Mouse (Mus musculus) layer of hippocampus, postnatal 36 days (tissue): ENCODE data around the gene Tm6sf2. TPM values are rescaled to one million over a fixed set of nuclear protein-coding genes. Genes with fewer than 3 reads are reported as not detected.

Experiments
- microRNA-seq, 2 experiments: library from miRNA; unstranded; fragments of <30 nt; microRNA quantifications; one replicate each; pipeline ENCODE4 v1.2.0; 2021
- total RNA-seq, 2 experiments: library from RNA; stranded (reverse); gene quantifications; 2 replicates each; pipeline ENCODE4 v1.2.3; 2021

The Tm6sf2 gene
- total RNA-seq, 2 experiments from 2014 or later, result 5.0 to 8.5 TPM

Small RNA genes within 50 kb of the gene (microRNA-seq; reads per million reads assigned to microRNA genes)
- gene Mir7066, result 8.1 to 8.5 reads per million in 2 experiments

Other genes starting within 250 kb of the Tm6sf2 start
- 10 to 100 TPM; 15.6 to 19.0 TPM for gene Pbx4, start 240.4 kb upstream of the Tm6sf2 start, total RNA-seq
- gene Cilp2, start 185.2 kb upstream of the Tm6sf2 start, total RNA-seq, result under 1 TPM; 0.86 to 0.92 TPM
- under 1 TPM in 1 of 2 experiments, not detected in 1; 0.76 TPM for gene Tssk6, start 170.7 kb upstream of the Tm6sf2 start, total RNA-seq
- gene Ndufa13, start 170.4 kb upstream of the Tm6sf2 start, total RNA-seq, result 100 to 1,000 TPM; 154 to 159 TPM
- 10 to 100 TPM; 32.3 to 36.3 TPM for gene Yjefn3, start 170.2 kb upstream of the Tm6sf2 start, total RNA-seq
- gene Gatad2a, start 76.5 kb upstream of the Tm6sf2 start, total RNA-seq, result 10 to 100 TPM; 31.4 to 33.4 TPM
- gene Mau2, start 30.2 kb upstream of the Tm6sf2 start, total RNA-seq, result 10 to 100 TPM; 77.3 to 80.9 TPM
- gene Sugp1, start 30.1 kb upstream of the Tm6sf2 start, total RNA-seq, result 10 to 100 TPM; 47.0 to 51.3 TPM
- gene Hapln4, start 10.5 kb downstream of the Tm6sf2 start, total RNA-seq, result 10 to 100 TPM; 73.7 to 91.3 TPM
- gene Ncan, start 47.9 kb downstream of the Tm6sf2 start, total RNA-seq, result 100 to 1,000 TPM; 167 to 170 TPM
- gene Nr2c2ap, start 58.4 kb downstream of the Tm6sf2 start, total RNA-seq, result 10 to 100 TPM; 25.4 to 30.5 TPM
- 10 to 100 TPM; 14.0 to 15.3 TPM for gene Rfxank, start 66.2 kb downstream of the Tm6sf2 start, total RNA-seq
- 10 to 100 TPM; 43.9 to 50.8 TPM for gene Borcs8, start 66.6 kb downstream of the Tm6sf2 start, total RNA-seq
- gene Mef2b, start 66.8 kb downstream of the Tm6sf2 start, total RNA-seq, result under 1 TPM; 0.27 to 0.38 TPM
- gene Tmem161a, start 99.4 kb downstream of the Tm6sf2 start, total RNA-seq, result 10 to 100 TPM; 43.5 to 57.1 TPM
- 10 to 100 TPM; 44.8 to 49.7 TPM for gene Slc25a42, start 139.4 kb downstream of the Tm6sf2 start, total RNA-seq
- gene Sugp2, start 161.3 kb downstream of the Tm6sf2 start, total RNA-seq, result 100 to 1,000 TPM; 118 to 126 TPM
- 10 to 100 TPM; 47.0 to 50.5 TPM for gene Armc6, start 161.5 kb downstream of the Tm6sf2 start, total RNA-seq
- 10 to 100 TPM; 77.3 to 86.6 TPM for gene Homer3, start 209.9 kb downstream of the Tm6sf2 start, total RNA-seq
- 10 to 100 TPM; 39.7 to 40.2 TPM for gene Ddx49, start 229.6 kb downstream of the Tm6sf2 start, total RNA-seq
- gene Cope, start 229.6 kb downstream of the Tm6sf2 start, total RNA-seq, result 100 to 1,000 TPM; 129 to 133 TPM
- gene Cers1, start 242.9 kb downstream of the Tm6sf2 start, total RNA-seq, result 100 to 1,000 TPM; 116 to 127 TPM